Mouse (Mus musculus) hindbrain, embryonic 15.5 days (tissue): ENCODE measurements around the gene Arl3. TPM values are rescaled to one million over a fixed set of nuclear protein-coding genes. Genes with fewer than 3 reads are reported as not detected.

Experiments used
- ATAC-seq: fragments of 200-750 bp; cut with Nextera tagmentation; 2 replicates; pipeline ENCODE4 v1.8.0; 2017; ENCODE audit warnings: low read depth, moderate number of reproducible peaks, moderate TSS enrichment; ENCODE audit not compliant: low FRiP score
- H3K27ac ChIP-seq: fragments of 300-500 bp; sonication (generic); replicated peaks from 2 replicates; pipeline ENCODE4 v1.5.1; 2015; ENCODE audit warnings: mild to moderate bottlenecking, inconsistent platforms
- H3K27me3 ChIP-seq: fragments of 300-500 bp; sonication (generic); 2 replicates; pipeline ENCODE4 v1.6.1; 2015; ENCODE audit warnings: control low read depth, inconsistent platforms
- H3K36me3 ChIP-seq: fragments of 300-500 bp; sonication (generic); 2 replicates; pipeline ENCODE4 v1.6.1; 2015; ENCODE audit warnings: control low read depth, inconsistent platforms
- H3K4me1 ChIP-seq: fragments of 300-500 bp; sonication (generic); replicated peaks from 2 replicates; pipeline ENCODE4 v1.6.1; 2015; ENCODE audit warnings: control low read depth, inconsistent platforms
- H3K4me2 ChIP-seq: fragments of 300-500 bp; sonication (generic); 2 replicates; pipeline ENCODE4 v1.6.1; 2015; ENCODE audit warnings: moderate library complexity, mild to moderate bottlenecking, inconsistent platforms
- H3K4me3 ChIP-seq: fragments of 300-500 bp; sonication (generic); 2 replicates; pipeline ENCODE4 v1.5.1; 2015; ENCODE audit warnings: mild to moderate bottlenecking, inconsistent platforms
- H3K9ac ChIP-seq: fragments of 300-500 bp; sonication (generic); 2 replicates; pipeline ENCODE4 v1.6.1; 2015; ENCODE audit warnings: inconsistent platforms
- H3K9me3 ChIP-seq: fragments of 300-500 bp; sonication (generic); 2 replicates; pipeline ENCODE4 v1.6.1; 2016; ENCODE audit warnings: control low read depth, inconsistent platforms
- WGBS: fragments of 180-500 bp; shearing (Covaris S2); methylation state at CpG from one replicate; pipeline ENCODE4 v1.1.7; 2015; 5-methylcytosine and 5-hydroxymethylcytosine counted together
- polyA plus RNA-seq: library from polyadenylated mRNA; unstranded; fragments of >200 nt; fragmentation: Nextera tagmentation; extraction: Ambion mirVana; gene quantifications from 2 replicates; pipeline ENCODE4 v1.2.1, GENCODE M21; 2015

Arl3 gene
- polyA plus RNA-seq, 1 experiment from 2014 or later: 208 TPM

DNA sequence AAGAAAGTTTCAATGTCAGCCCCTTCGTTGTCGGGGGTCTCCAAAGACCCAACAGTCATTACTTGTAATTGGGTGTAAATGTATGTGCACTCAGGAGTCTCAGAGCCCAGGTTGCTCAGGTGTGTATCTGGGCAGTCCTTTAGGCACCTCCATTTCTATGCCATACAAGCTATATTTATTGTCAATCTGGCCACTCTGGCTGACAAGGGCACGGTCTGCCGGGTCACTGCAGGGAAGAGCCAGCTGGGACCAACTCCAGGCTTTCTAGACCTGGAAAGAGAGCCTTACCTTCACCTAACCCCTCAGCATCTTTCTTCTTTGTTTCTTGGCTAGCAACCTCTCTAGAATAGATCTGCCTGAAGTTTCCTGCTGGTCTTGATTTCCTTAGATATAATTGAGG, 63.3 kb downstream of the Arl3 start:
- Histone ChIP-seq H3K9me3 (no peaks in the 10 kb centered on the region), H3K36me3 (peaks cover 42% of the 10 kb centered on the region), H3K4me1 (peaks cover 71% of the 10 kb centered on the region), H3K9ac (no peak overlapping the region), H3K4me2 (no peak overlapping the region), H3K27me3 (no peaks in the 10 kb centered on the region), H3K4me3 (no peak overlapping the region), H3K27ac (no peak overlapping the region)
- 76% methylated on average over 4 of the region's 4 CpGs for WGBS
- ATAC-seq: no peak

DNA sequence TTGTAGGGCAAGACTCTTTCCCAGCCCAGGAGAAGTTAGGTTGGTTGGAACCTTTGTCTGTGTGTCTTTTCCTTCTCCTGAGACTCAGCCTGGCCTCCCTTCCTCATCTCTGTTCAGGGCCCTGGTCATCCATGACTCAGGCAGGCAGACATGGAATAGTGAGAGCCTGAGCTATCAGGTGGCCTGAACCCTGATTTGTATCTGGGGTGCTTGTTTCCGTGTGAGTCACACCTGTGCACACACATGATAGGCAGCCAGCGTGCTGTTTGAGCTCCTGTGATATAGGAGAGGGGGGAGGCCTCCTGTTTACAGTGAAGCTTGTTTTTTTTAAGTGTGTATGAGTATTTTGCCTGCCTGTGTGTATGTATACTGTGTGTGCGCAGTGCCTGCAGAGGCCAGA, 63.8 kb downstream of the Arl3 start:
- Histone ChIP-seq H3K36me3 (peaks cover 37% of the 10 kb centered on the region), H3K9ac (no peak overlapping the region), H3K4me1 (peaks cover 76% of the 10 kb centered on the region), H3K27me3 (no peaks in the 10 kb centered on the region), H3K4me3 (no peak overlapping the region), H3K4me2 (0 out of 2 replicates have a peak overlapping the region, but pooled peaks have one; percentile 90), H3K9me3 (no peaks in the 10 kb centered on the region), H3K27ac (no peak overlapping the region)
- no peak for ATAC-seq
- WGBS: 80% methylated on average over 3 of the region's 3 CpGs

DNA sequence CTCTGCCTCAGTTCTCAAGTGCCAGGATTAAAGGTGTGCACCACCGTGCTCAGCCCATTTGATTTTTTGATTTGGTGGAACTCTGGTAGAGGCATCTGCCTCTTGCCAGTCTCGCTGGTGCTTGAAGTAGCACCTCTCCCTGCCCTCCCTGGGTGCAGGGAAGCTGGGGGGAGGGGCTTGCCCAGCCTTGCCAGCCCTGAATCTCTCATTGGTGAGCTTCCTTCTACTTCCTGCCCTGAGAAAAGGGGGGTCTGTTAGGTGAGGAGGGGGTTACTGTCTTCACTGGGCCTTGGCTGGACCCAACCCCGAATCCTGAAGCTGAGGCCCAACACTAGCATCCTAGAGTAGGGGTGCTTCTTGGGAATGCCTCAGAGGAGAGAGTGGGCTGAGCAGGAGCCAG, 64.3 kb downstream of the Arl3 start:
- no peaks in the 10 kb centered on the region for H3K9me3 ChIP-seq
- 69% methylated on average over 3 of the region's 3 CpGs for WGBS
- H3K27ac ChIP-seq: 0 out of 2 replicates have a peak overlapping the region, but pooled peaks have one; percentile 100
- no peak for ATAC-seq
- H3K4me1 ChIP-seq: peaks cover 81% of the 10 kb centered on the region
- no peak overlapping the region for H3K9ac ChIP-seq
- H3K36me3 ChIP-seq: peaks cover 32% of the 10 kb centered on the region
- peak overlapping the region; percentile 90 for H3K4me2 ChIP-seq
- H3K4me3 ChIP-seq: no peak overlapping the region
- no peaks in the 10 kb centered on the region for H3K27me3 ChIP-seq

DNA sequence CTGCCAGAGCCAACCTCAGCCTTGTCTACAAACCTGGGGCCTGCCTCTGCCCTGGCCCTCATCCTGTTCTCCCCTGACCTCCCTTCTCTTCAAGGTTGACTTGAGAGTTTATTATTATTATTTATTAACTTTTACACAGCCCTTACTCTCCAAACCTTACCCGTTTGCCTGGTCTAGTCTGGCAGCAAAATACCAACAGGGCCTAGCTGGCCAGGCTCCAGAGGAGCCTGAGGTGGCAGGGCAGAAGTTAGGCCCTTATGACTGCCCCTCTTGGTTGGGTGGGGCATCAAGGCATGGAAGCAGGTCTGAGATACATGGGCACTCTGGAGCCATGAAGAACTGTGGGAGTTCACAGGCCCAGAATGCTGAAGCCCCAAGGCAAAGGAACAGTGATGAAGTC, 65.2 kb downstream of the Arl3 start:
- Histone ChIP-seq H3K36me3 (peaks cover 25% of the 10 kb centered on the region), H3K27ac (peak overlapping the region; percentile 100), H3K4me2 (peak overlapping the region; percentile 90), H3K9ac (0 out of 2 replicates have a peak overlapping the region, but pooled peaks have one; percentile 1), H3K9me3 (no peaks in the 10 kb centered on the region), H3K4me3 (no peak overlapping the region), H3K27me3 (no peaks in the 10 kb centered on the region), H3K4me1 (peaks cover 81% of the 10 kb centered on the region)
- no peak for ATAC-seq
- WGBS: 43% methylated on average over 1 of the region's 1 CpGs

DNA sequence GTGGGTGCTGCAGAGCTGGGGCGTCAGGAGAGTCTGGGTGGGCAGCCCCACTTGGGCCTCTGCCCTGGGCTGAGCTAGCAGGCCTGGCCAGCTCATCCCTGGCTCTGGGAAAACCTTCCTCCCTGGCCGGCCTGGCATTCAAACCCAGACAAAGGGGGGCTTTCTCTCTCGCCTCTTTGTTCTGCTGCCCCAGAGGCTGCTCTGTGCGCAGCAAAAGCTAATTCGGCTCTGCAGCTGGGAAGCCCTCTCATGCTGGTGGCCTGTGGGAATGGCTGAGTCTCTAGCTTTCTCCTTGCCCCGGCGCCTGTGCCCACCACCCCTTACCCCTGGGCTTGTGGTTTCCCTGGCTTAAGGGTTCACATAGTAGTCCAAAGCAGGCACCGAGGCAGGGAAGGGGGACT, 65.8 kb downstream of the Arl3 start:
- 17% methylated on average over 8 of the region's 8 CpGs for WGBS
- H3K36me3 ChIP-seq: 0 out of 2 replicates have a peak, but pooled peaks cover 20% of the 10 kb centered on the region

DNA sequence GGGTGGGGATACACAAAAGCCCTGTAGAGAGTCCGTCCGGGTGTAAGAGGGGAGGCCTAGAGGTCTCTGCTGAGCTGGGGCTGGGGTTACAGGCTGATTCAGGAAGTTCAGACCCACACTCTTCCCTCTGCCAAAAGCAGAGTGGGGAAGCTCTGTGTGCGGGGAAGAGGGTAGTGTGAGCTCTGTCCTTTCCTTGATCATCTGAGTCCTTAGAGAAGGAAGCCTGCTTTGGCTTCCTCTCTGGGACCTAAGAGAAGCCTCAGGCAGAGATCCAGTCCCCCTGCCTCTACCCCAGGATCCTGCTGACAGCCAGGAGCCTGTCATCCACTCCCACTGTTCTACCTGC, 66.7 kb downstream of the Arl3 start:
- H3K27ac ChIP-seq: peak overlapping the region; percentile 100
- peak overlapping the region; percentile 15 for H3K9ac ChIP-seq
- peak overlapping the region; percentile 90 for H3K4me2 ChIP-seq
- 0 out of 2 replicates have a peak, but pooled peaks cover 11% of the 10 kb centered on the region for H3K36me3 ChIP-seq
- H3K4me1 ChIP-seq: peaks cover 76% of the 10 kb centered on the region
- H3K9me3 ChIP-seq: no peaks in the 10 kb centered on the region
- 20% methylated on average over 3 of the region's 3 CpGs for WGBS
- ATAC-seq: no peak
- H3K4me3 ChIP-seq: peak overlapping the region; percentile 88
- no peaks in the 10 kb centered on the region for H3K27me3 ChIP-seq

More for the DNA sequence above, 65.8 kb downstream of the Arl3 start:
- Histone ChIP-seq H3K4me3 (peak overlapping the region; percentile 88), H3K9ac (0 out of 2 replicates have a peak overlapping the region, but pooled peaks have one; percentile 15), H3K4me2 (peak overlapping the region; percentile 90), H3K27ac (peak overlapping the region; percentile 100), H3K9me3 (no peaks in the 10 kb centered on the region), H3K4me1 (peaks cover 81% of the 10 kb centered on the region), H3K27me3 (no peaks in the 10 kb centered on the region)
- ATAC-seq: peak; percentile 16; the same call in 1 of the 2 replicates

DNA sequence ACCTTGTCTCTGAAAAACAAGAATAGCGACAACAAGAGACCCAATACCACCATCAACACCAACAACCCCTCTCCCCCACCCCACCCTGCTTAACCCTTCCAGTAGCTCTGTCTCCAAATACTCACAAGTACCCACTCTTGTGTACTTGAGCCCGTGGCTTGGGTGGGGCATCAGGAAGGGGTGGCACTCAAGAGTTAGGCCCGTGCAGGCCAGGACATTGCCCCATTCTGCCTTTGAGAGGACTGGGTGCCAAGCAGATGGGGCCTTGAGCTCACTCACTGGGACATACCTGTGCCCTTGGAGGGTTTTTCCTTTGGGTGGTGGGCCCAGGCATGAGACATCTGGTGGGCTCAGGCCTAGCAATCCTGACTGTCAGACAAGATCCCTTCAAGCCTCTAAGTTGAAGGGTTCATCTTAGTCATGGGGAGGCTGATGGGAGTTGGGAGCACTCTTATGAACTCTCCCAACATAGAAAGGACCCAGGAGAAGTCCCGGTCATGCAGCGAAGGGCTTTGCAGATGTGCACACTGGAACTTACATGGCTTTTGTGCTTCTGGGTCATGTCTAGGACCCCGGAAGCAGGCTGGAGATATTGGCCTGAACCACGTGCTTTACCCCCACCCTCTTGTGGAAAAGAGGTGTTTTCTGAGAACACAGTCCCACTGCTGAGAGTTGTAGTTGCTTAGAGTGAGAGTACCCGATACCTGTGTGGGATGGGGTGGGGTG, 67.2 kb downstream of the Arl3 start:
- H3K4me3 ChIP-seq: peak overlapping the region; percentile 88
- no peak for ATAC-seq
- peak overlapping the region; percentile 15 for H3K9ac ChIP-seq
- H3K4me1 ChIP-seq: peaks cover 71% of the 10 kb centered on the region
- no peaks in the 10 kb centered on the region for H3K9me3 ChIP-seq
- 64% methylated on average over 8 of the region's 8 CpGs for WGBS
- peak overlapping the region; percentile 100 for H3K27ac ChIP-seq
- no peaks in the 10 kb centered on the region for H3K27me3 ChIP-seq
- peak overlapping the region; percentile 90 for H3K4me2 ChIP-seq
- H3K36me3 ChIP-seq: 0 out of 2 replicates have a peak, but pooled peaks cover 9% of the 10 kb centered on the region

DNA sequence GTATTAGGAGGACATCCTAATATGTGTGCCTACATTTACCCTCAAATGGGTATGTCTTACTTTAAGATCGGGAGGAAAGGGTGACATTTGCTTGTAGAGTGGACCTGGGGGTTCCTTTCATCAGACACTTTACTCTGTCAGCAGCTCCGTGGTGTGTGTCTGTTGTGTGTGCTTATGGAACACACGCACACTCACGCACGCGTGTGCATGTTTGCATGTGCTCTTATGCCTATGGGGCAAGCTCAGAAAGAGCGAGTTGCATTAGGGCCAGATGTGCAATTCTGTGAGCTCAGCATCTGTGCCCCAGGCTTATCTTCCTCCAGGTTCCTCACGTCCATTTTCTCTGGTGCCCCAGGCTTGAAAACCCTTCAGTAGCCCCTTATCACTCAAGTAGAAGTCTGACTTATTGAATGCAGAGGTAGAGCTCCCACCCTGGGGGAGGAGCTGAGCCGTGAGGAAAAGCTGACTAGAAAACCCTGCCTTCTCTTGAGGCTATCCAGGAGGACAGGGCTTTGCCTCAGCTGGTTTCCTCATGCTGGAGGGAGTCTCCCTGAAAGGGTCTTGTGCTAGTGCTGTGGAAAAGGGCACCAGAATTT, 68.1 kb downstream of the Arl3 start:
- peak overlapping the region; percentile 98 for H3K9ac ChIP-seq
- peak overlapping the region; percentile 88 for H3K4me3 ChIP-seq
- H3K4me1 ChIP-seq: peaks cover 62% of the 10 kb centered on the region
- H3K27ac ChIP-seq: peak overlapping the region; percentile 100
- no peak for ATAC-seq
- 0 out of 2 replicates have a peak, but pooled peaks cover 5% of the 10 kb centered on the region for H3K36me3 ChIP-seq
- WGBS: 45% methylated on average over 9 of the region's 9 CpGs
- no peaks in the 10 kb centered on the region for H3K9me3 ChIP-seq
- peak overlapping the region; percentile 90 for H3K4me2 ChIP-seq
- H3K27me3 ChIP-seq: no peaks in the 10 kb centered on the region

DNA sequence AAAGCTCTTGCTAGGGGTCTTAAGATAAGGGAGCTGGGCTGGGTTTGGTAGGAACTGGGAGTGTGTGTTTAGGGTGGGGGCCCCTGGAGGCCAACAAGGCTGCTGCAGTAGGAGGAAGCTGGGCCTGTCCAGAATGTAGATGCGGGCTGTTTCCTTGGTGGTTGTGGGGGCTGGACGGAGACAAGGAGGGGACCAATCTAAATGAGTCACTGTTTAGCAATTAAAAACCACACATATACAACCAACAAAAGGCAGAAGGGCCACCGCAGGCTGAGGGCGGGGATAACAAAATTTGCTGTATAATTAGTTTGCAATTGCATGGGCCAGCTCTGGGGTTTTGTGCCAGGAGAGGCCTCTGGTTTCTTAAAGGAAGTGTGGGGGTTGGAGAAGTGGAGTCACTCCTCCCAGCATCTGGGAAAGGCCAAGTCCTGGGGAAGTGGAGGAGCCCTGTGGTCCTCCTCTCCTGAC, 68.9 kb downstream of the Arl3 start:
- Histone ChIP-seq H3K36me3 (0 out of 2 replicates have a peak, but pooled peaks cover 5% of the 10 kb centered on the region), H3K27ac (peak overlapping the region; percentile 100), H3K4me3 (peak overlapping the region; percentile 88), H3K4me2 (peak overlapping the region; percentile 90), H3K9me3 (no peaks in the 10 kb centered on the region), H3K4me1 (peaks cover 54% of the 10 kb centered on the region), H3K9ac (peak overlapping the region; percentile 98), H3K27me3 (no peaks in the 10 kb centered on the region)
- no peak for ATAC-seq
- WGBS: 0% methylated on average over 4 of the region's 4 CpGs

DNA sequence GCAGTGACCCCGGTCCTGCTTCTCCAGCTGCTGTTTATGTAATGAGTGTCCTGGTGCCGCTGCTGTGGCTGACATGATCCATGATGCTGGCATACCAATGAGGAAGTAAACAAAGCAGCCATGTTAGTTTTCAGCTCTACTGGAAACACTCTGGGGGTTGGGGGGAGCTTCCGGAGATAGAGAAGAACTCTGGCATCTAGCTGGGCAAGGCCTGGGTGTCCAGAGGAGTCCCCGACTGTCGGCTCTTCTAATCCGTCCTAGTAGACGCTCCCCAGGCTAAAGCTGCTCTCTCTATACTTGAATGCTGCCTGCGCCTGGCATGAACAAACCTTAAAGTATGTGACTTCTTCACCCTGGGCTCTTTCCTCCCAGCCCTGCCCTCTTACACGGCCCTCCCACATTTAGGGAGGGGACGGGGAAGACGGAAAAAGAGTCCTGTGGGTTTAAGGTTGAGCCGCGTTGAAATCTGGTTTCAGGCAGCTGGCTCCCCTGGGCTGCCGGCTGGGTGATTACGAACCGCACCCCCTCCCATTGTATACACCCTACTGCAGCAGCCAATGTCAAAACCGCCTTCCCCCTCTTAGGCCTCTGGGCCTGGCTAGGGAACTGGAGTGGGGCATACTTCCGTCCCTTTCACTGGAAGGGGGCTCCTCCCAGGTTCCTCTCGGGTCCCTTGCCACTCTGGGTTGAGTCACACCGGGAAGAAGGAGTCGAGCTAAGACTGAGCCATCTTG, 69.5 kb downstream of the Arl3 start:
- H3K9ac ChIP-seq: peak overlapping the region; percentile 98
- H3K9me3 ChIP-seq: no peaks in the 10 kb centered on the region
- no peak for ATAC-seq
- H3K27me3 ChIP-seq: no peaks in the 10 kb centered on the region
- H3K27ac ChIP-seq: peak overlapping the region; percentile 100
- peaks cover 51% of the 10 kb centered on the region for H3K4me1 ChIP-seq
- WGBS: under 1% methylated on average over 21 of the region's 21 CpGs
- peak overlapping the region; percentile 90 for H3K4me2 ChIP-seq
- H3K4me3 ChIP-seq: peak overlapping the region; percentile 88
- H3K36me3 ChIP-seq: 0 out of 2 replicates have a peak, but pooled peaks cover 5% of the 10 kb centered on the region

DNA sequence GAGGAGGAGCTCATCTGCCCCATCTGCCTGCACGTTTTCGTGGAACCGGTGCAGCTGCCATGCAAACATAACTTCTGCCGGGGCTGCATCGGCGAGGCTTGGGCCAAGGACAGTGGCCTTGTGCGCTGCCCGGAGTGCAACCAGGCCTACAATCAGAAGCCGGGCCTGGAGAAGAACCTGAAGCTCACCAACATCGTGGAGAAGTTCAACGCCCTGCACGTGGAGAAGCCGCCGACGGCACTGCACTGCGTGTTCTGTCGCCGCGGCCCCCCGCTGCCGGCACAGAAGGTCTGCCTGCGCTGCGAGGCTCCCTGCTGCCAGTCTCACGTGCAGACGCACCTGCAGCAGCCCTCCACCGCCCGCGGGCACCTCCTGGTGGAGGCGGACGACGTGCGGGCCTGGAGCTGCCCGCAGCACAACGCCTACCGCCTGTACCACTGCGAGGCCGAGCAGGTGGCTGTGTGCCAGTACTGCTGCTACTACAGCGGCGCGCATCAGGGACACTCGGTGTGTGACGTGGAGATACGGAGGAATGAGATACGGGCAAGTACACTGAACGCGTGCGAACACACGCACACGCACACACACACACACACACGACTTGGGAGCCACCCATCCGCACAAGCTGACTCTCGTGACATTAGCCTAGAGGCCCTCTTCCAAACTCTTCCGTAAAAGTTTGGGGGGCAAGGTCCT, 70.4 kb downstream of the Arl3 start:
- H3K27ac ChIP-seq: peak overlapping the region; percentile 100
- H3K9ac ChIP-seq: peak overlapping the region; percentile 98
- H3K9me3 ChIP-seq: no peaks in the 10 kb centered on the region
- no peaks in the 10 kb centered on the region for H3K27me3 ChIP-seq
- 0 out of 2 replicates have a peak, but pooled peaks cover 5% of the 10 kb centered on the region for H3K36me3 ChIP-seq
- peaks cover 42% of the 10 kb centered on the region for H3K4me1 ChIP-seq
- WGBS: under 1% methylated on average over 53 of the region's 53 CpGs
- H3K4me3 ChIP-seq: peak overlapping the region; percentile 88
- peak overlapping the region; percentile 90 for H3K4me2 ChIP-seq
- ATAC-seq: no peak
